Comparison of ENCODE assay signal across 8 mouse cellular contexts in the genomic region with DNA sequence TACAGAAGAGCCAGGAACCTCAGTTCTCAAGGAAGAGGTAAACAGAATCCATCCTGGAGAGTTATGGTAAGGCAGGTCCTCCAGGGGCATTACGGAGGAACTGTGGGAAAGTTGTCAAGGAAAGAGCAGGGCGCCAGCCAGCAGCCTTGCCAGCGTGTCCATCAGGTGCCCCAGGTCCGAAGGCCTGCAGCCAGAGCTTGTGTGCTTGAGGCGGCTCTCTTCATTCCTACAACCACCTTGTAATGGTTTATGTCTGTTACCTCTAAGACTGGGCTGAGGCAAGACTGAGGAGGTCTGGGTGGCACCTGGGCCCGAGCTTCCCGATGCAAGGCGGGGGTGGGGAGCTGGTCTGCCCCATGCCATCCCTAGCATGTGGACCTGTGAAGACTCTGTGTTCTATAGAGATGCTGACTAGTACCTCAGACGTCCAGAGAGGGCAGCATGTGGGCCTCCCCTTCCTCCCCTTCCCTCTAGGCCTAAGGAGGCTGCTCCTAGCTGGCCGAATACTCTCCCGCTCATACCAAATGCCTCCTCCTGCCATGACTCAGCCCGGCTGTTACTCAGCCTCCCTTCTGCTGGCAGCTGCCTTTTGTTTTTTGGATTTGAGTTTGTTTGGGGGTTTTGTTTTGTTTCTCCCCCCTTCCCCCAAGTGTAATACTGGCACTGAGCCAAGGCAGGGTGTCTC. TPM values are rescaled to one million over a fixed set of nuclear protein-coding genes. Genes with fewer than 3 reads are reported as not detected.
DNase-seq lines count a peak whose midpoint lies in the region; ATAC-seq and TF ChIP-seq lines count a peak whose summit lies in the region.

No protein-coding gene starts in this region.

- no peak overlapping the region for H3K4me3 ChIP-seq in hindbrain, postnatal 0 days (ENCODE audit: low read length)
- no peak overlapping the region for H3K4me3 ChIP-seq in heart, embryonic 11.5 days (ENCODE audit: low read depth, low read length)

- H3K4me1 ChIP-seq in hindbrain, postnatal 0 days (ENCODE audit: insufficient read depth, low read length): peaks cover 23% of the 10 kb centered on the region
- H3K4me1 ChIP-seq in heart, embryonic 11.5 days (ENCODE audit: control insufficient read depth, insufficient read depth, low read length): no peaks in the 10 kb centered on the region

- no peak overlapping the region for H3K4me2 ChIP-seq in hindbrain, postnatal 0 days (ENCODE audit: low read depth, low read length)
- H3K4me2 ChIP-seq in heart, embryonic 11.5 days: no peak overlapping the region

- DNase-seq in layer of hippocampus, adult 18-20 months (ENCODE audit: low spot score in 2 of 2): peak; percentile 62 to 75
- DNase-seq in layer of hippocampus, postnatal 25 days (ENCODE audit: extremely low spot score in 1 of 2, low spot score in 1 of 2): no peak
- peak; percentile 39 for DNase-seq in ES-CJ7 (ENCODE audit: low read depth, low spot score)
- peak; percentile 55 to 63 for DNase-seq in adrenal gland, postnatal 36 days
- peak; percentile 54 for DNase-seq in hindbrain, postnatal 0 days (ENCODE audit: low spot score)
- DNase-seq in thymus, postnatal 25 days: no peak
- no peak for DNase-seq in frontal cortex, postnatal 10 days (ENCODE audit: low spot score in 2 of 2)

- no peaks in the 10 kb centered on the region for H3K9me3 ChIP-seq in hindbrain, postnatal 0 days (ENCODE audit: low read length)
- H3K9me3 ChIP-seq in heart, embryonic 11.5 days (replicated peaks; ENCODE audit: control insufficient read depth, low read length): no peaks in the 10 kb centered on the region

- H3K27me3 ChIP-seq in hindbrain, postnatal 0 days (ENCODE audit: insufficient read depth, low read length): no peaks in the 10 kb centered on the region
- peaks cover 29% of the 10 kb centered on the region for H3K27me3 ChIP-seq in heart, embryonic 11.5 days (ENCODE audit: control insufficient read depth, insufficient read depth, low read length)

- H3K27ac ChIP-seq in hindbrain, postnatal 0 days: no peak overlapping the region
- H3K27ac ChIP-seq in heart, embryonic 11.5 days (ENCODE audit: low read depth, low read length): no peak overlapping the region

- no peak overlapping the region for H3K9ac ChIP-seq in hindbrain, postnatal 0 days (replicated peaks; ENCODE audit: low read length)
- no peak overlapping the region for H3K9ac ChIP-seq in heart, embryonic 11.5 days (ENCODE audit: low read depth, low read length)

- peak; percentile 60 for TF ChIP-seq CTCF in hindbrain, postnatal 0 days (IDR thresholded peaks at IDR 0.05; ENCODE audit: low read depth)

- no peaks in the 10 kb centered on the region for H3K36me3 ChIP-seq in hindbrain, postnatal 0 days (ENCODE audit: insufficient read depth, low read length)
- no peaks in the 10 kb centered on the region for H3K36me3 ChIP-seq in heart, embryonic 11.5 days (ENCODE audit: control insufficient read depth, insufficient read depth, low read length)

- ATAC-seq in hindbrain, postnatal 0 days: peak; percentile 57; the same call in 1 of the 2 replicates
- ATAC-seq in heart, embryonic 11.5 days (replicated peaks; ENCODE audit: insufficient number of reproducible peaks, low FRiP score, low TSS enrichment): no peak

- 63% methylated on average over 12 of the region's 12 CpGs for WGBS in hindbrain, postnatal 0 days
- WGBS in heart, embryonic 11.5 days (ENCODE audit: insufficient replicate concordance): 61% methylated on average over 12 of the region's 12 CpGs

RNA-seq across cellular contexts. Expression of a gene that starts 25.7 kb away (rescaled TPM):
- total RNA-seq in layer of hippocampus, adult 18-20 months (2021): 10 to 100 TPM; 34.7 to 36.2 TPM
- total RNA-seq in layer of hippocampus, postnatal 25 days (2021): 10 to 100 TPM; 35.6 to 38.2 TPM
- total RNA-seq in adrenal gland, postnatal 36 days (2021): 10 to 100 TPM; 16.6 to 17.3 TPM
- 39.9 and 50.5 TPM in 2 replicates for total RNA-seq in hindbrain, postnatal 0 days (2014; rRNA removed)
- 12.8 and 13.4 TPM in 2 replicates for polyA plus RNA-seq in hindbrain, postnatal 0 days (2015; fragmentation: Nextera tagmentation; extraction: Ambion mirVana)
- polyA plus RNA-seq in heart, embryonic 11.5 days (2014; fragmentation: Nextera tagmentation; extraction: Ambion mirVana): 8.9 and 9.2 TPM in 2 replicates

RNA-seq across cellular contexts. Expression of a gene that starts 30.7 kb away (rescaled TPM):
- total RNA-seq in layer of hippocampus, adult 18-20 months (2021): 100 to 1,000 TPM; 492 to 504 TPM
- total RNA-seq in layer of hippocampus, postnatal 25 days (2021): 100 to 1,000 TPM; 388 to 423 TPM
- total RNA-seq in adrenal gland, postnatal 36 days (2021): 1 to 10 TPM; 2.1 to 8.3 TPM
- total RNA-seq in hindbrain, postnatal 0 days (2014; rRNA removed): 27.0 and 29.0 TPM in 2 replicates
- 9.4 and 10.1 TPM in 2 replicates for polyA plus RNA-seq in hindbrain, postnatal 0 days (2015; fragmentation: Nextera tagmentation; extraction: Ambion mirVana)
- 0.72 and 0.90 TPM in 2 replicates for polyA plus RNA-seq in heart, embryonic 11.5 days (2014; fragmentation: Nextera tagmentation; extraction: Ambion mirVana)

Comparison
In these comparisons a context has a peak if more than half of its experiments do, and no peak if none do; other contexts are left out.
1. DNase-seq: peak in layer of hippocampus, adult 18-20 months (2 of 2), ES-CJ7 (single experiment), adrenal gland, postnatal 36 days (2 of 2) and hindbrain, postnatal 0 days (single experiment); none in layer of hippocampus, postnatal 25 days (0 of 2), thymus, postnatal 25 days (single experiment) and frontal cortex, postnatal 10 days (0 of 2).
2. RNA of a gene that starts 30.7 kb away (total RNA-seq): 492 to 504 TPM in layer of hippocampus, adult 18-20 months and 388 to 423 TPM in layer of hippocampus, postnatal 25 days; 27.0 to 29.0 TPM in hindbrain, postnatal 0 days and 2.1 to 8.3 TPM in adrenal gland, postnatal 36 days; every median in the first group is over 10 times any median in the second.